Mouse (Mus musculus) lung, adult 2 months (tissue): Measurements from ENCODE around the gene Pum1.
"Not testable (repeated sequence)": the region's sequence is repeated elsewhere in the genome, so short reads cannot be mapped to it uniquely, and the experiment has no call there.

Experiments used
- CTCF ChIP-seq: fragments of 200-500 bp; IDR thresholded peaks from 2 replicates; pipeline ENCODE4 v1.5.1; 2011; ENCODE audit warnings: mild to moderate bottlenecking, low read length, control low read depth; ENCODE audit not compliant: insufficient read depth
- POLR2A ChIP-seq: fragments of 200-500 bp; IDR thresholded peaks from 2 replicates; pipeline ENCODE4 v1.6.1; 2011; ENCODE audit warnings: low read depth, mild to moderate bottlenecking, control low read depth, low read length, borderline replicate concordance; ENCODE audit errors: extremely low read depth

DNA sequence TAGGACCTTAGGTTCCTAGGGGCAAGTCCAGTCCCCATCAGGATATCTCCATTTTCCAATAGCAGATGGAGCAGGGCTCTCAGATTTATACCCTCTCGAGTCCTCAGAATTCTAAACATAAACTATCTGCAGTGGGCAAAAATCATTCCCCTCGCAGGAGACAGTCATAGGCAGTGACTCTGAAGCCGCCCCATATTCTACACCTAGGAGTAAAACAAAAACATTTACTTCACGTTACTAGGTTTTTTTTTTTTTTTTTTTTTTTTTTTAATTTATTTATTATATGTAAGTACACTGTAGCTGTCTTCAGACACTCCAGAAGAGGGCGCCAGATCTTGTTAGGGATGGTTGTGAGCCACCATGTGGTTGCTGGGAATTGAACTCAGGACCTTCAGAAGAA, 19.9 kb downstream of the Pum1 start:
- not testable (repeated sequence) for TF ChIP-seq CTCF, POLR2A
